Mouse (Mus musculus) effector memory CD4-positive, alpha-beta T cell, adult 7 months (primary cell): ENCODE results near the gene Olfr911-ps1. TPM values are rescaled to one million over a fixed set of nuclear protein-coding genes. Genes with fewer than 3 reads are reported as not detected.

Experiments
- polyA plus RNA-seq: library from polyadenylated mRNA; unstranded; fragments of 100-300 nt; shearing (Covaris generic); gene quantifications from one replicate; pipeline ENCODE4 v1.2.1, GENCODE M21; 2017

Gene Olfr911-ps1
- polyA plus RNA-seq = not detected

GRCm38 (mm10) chr9:38521280-38521679, at the start of gene Olfr911-ps1:
Olfr911-ps1 (plus strand) TSS chr9:38521580.

GRCm38 (mm10) chr9:38486785-38487184, 34.6 kb upstream of the Olfr911-ps1 start, which contains the start of gene Olfr906:
Olfr906 (plus strand) TSS chr9:38487085.

DNA sequence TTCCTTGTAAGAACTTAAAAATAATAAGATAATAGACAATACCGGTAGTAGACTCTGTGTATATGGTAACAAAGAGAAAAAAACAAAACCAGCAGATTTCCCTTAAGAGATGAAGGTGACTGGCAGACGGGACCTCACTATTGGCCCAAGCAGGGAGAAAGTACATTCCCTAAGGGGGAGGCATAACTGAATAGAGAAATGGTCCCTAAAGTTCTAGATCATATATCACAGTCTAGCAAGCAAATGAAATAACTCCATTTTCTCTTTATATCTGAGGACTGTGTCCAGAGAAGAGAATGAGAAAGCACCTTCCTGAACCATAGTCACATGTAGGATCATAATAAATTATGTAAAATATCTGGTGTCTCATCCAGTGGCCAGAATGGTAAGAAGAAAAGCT, 25.9 kb upstream of the Olfr911-ps1 start, which contains the start of gene Olfr907:
TSS of gene Olfr907 (plus strand) at position 301 of the 400 bp plus-strand sequence.

DNA sequence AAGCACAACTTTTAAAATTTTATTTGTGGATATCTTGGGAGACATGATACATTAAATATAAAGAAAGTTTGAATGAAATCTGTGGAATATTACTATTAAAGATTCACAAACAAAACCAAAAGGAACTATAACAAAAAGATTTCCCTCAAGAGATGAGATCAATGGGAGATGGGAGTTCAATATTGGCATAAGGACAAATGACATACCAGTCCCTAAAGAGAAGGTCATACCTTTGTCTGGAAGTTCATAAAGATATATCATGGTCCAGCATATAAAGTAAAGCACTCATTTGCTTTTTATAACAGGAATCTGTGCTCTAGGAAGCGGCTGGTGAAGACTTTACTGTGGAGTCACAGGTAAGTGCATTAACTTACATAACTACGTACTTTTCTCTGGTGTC, 16.2 kb downstream of the Olfr911-ps1 start, which contains the start of gene Olfr910:
TSS of gene Olfr910 (plus strand) at position 301 of the 400 bp plus-strand sequence.

Other genes starting within 250 kb of the Olfr911-ps1 start
- gene Olfr896-ps1, start 230.5 kb upstream of the Olfr911-ps1 start, polyA plus RNA-seq = not detected
- gene Olfr25, start 192.5 kb upstream of the Olfr911-ps1 start, polyA plus RNA-seq = not detected
- gene Olfr898, start 173.2 kb upstream of the Olfr911-ps1 start, polyA plus RNA-seq = 0.34 TPM
- gene Olfr250, start 154.7 kb upstream of the Olfr911-ps1 start, polyA plus RNA-seq = not detected
- gene Olfr251, start 144.5 kb upstream of the Olfr911-ps1 start, polyA plus RNA-seq = 0.17 TPM
- not detected for gene Olfr147, start 119.9 kb upstream of the Olfr911-ps1 start, polyA plus RNA-seq
- gene Olfr901, start 92.1 kb upstream of the Olfr911-ps1 start, polyA plus RNA-seq = not detected
- not detected for gene Olfr902, start 73.9 kb upstream of the Olfr911-ps1 start, polyA plus RNA-seq
- 0.12 TPM for gene Olfr904, start 58.4 kb upstream of the Olfr911-ps1 start, polyA plus RNA-seq
- gene Olfr905, start 50.5 kb upstream of the Olfr911-ps1 start, polyA plus RNA-seq = 0.20 TPM
- gene Olfr906, start 34.5 kb upstream of the Olfr911-ps1 start, polyA plus RNA-seq = not detected
- not detected for gene Olfr907, start 25.8 kb upstream of the Olfr911-ps1 start, polyA plus RNA-seq
- not detected for gene Olfr910, start 16.3 kb downstream of the Olfr911-ps1 start, polyA plus RNA-seq
- 0.06 TPM for gene Olfr912, start 58.6 kb downstream of the Olfr911-ps1 start, polyA plus RNA-seq
- not detected for gene Olfr913, start 71.2 kb downstream of the Olfr911-ps1 start, polyA plus RNA-seq
- gene Olfr914, start 83.5 kb downstream of the Olfr911-ps1 start, polyA plus RNA-seq = not detected
- 0.22 TPM for gene Olfr916, start 138.3 kb downstream of the Olfr911-ps1 start, polyA plus RNA-seq
- gene Olfr917, start 144.3 kb downstream of the Olfr911-ps1 start, polyA plus RNA-seq = not detected
- not detected for gene Olfr918, start 153.0 kb downstream of the Olfr911-ps1 start, polyA plus RNA-seq
- gene Olfr919, start 182.1 kb downstream of the Olfr911-ps1 start, polyA plus RNA-seq = not detected
- gene Vwa5a, start 196.7 kb downstream of the Olfr911-ps1 start, polyA plus RNA-seq = 28.5 TPM
- not detected for gene Olfr920, start 230.7 kb downstream of the Olfr911-ps1 start, polyA plus RNA-seq